Mouse (Mus musculus) kidney, postnatal 10 days (tissue): Measurements from ENCODE around the gene Sos1.
"Not testable (repeated sequence)": the region's sequence is repeated elsewhere in the genome, so short reads cannot be mapped to it uniquely, and the experiment has no call there.

Experiments used
- DNase-seq: peaks from one replicate; pipeline ENCODE4 v3.0.0; 2021; ENCODE audit warnings: mixed read lengths

Gene Sos1

GRCm38 (mm10) chr17:80492811-80493210 is 12.6 kb upstream of the Sos1 start:
- no peak for DNase-seq

- DNase-seq: no peak
Measured at GRCm38 (mm10) chr17:80492274-80492673, 12.0 kb upstream of the Sos1 start.

- DNase-seq: no peak
Measured at GRCm38 (mm10) chr17:80490166-80490565, 9.9 kb upstream of the Sos1 start.

- DNase-seq: no peak
Measured at GRCm38 (mm10) chr17:80488918-80489317, 8.7 kb upstream of the Sos1 start.

GRCm38 (mm10) chr17:80485160-80485559 is 4.9 kb upstream of the Sos1 start:
- DNase-seq: no peak

GRCm38 (mm10) chr17:80480855-80481224 is 587 bp upstream of the Sos1 start:
- DNase-seq: no peak

GRCm38 (mm10) chr17:80479295-80480030 is 790 bp downstream of the Sos1 start:
- DNase-seq: peak; percentile 79

- no peak for DNase-seq
Measured at GRCm38 (mm10) chr17:80477679-80478078, 2.6 kb downstream of the Sos1 start.

GRCm38 (mm10) chr17:80476496-80476895 is 3.8 kb downstream of the Sos1 start:
- DNase-seq: no peak

- DNase-seq: no peak
Measured at GRCm38 (mm10) chr17:80471056-80471802, 9.0 kb downstream of the Sos1 start.

- DNase-seq: not testable (repeated sequence)
Measured at GRCm38 (mm10) chr17:80468417-80468894, 11.8 kb downstream of the Sos1 start.

GRCm38 (mm10) chr17:80460258-80460657 is 20.0 kb downstream of the Sos1 start:
- no peak for DNase-seq

- DNase-seq: no peak
Measured at GRCm38 (mm10) chr17:80455648-80456047, 24.6 kb downstream of the Sos1 start.

GRCm38 (mm10) chr17:80450426-80451030 is 29.7 kb downstream of the Sos1 start:
- no peak for DNase-seq

GRCm38 (mm10) chr17:80446470-80446869 is 33.8 kb downstream of the Sos1 start:
- DNase-seq: no peak

- no peak for DNase-seq
Measured at GRCm38 (mm10) chr17:80445433-80445832, 34.8 kb downstream of the Sos1 start.

- no peak for DNase-seq
Measured at GRCm38 (mm10) chr17:80435680-80436079, 44.6 kb downstream of the Sos1 start.

GRCm38 (mm10) chr17:80434430-80434829 is 45.8 kb downstream of the Sos1 start:
- DNase-seq: no peak

GRCm38 (mm10) chr17:80431997-80432396 is 48.3 kb downstream of the Sos1 start:
- no peak for DNase-seq

GRCm38 (mm10) chr17:80427966-80428365 is 52.3 kb downstream of the Sos1 start:
- peak; percentile 51 for DNase-seq

- no peak for DNase-seq
Measured at GRCm38 (mm10) chr17:80426901-80427300, 53.4 kb downstream of the Sos1 start.

GRCm38 (mm10) chr17:80426171-80426570 is 54.1 kb downstream of the Sos1 start:
- DNase-seq: no peak

GRCm38 (mm10) chr17:80420998-80421397 is 59.3 kb downstream of the Sos1 start:
- DNase-seq: no peak
